14 mouse cellular contexts compared by ENCODE assay signal in genomic region chr6:127334256-127334655, GRCm38 (mm10).
DNase-seq lines count a peak whose midpoint lies in the region; ATAC-seq and TF ChIP-seq lines count a peak whose summit lies in the region.
"Had no signal": no experiment of that assay in that cellular context is flagged by ENCODE, and none has a peak within 500 bp of the region (broad histone marks: within the 10 kb centered on the region; RNA-seq: fewer than 3 reads in every experiment).

No protein-coding gene starts in this region.

- no peak overlapping the region for H3K4me3 ChIP-seq in thymus, adult 2 months (ENCODE audit: control insufficient read depth, insufficient read depth, low read length)
- no peak overlapping the region for H3K4me3 ChIP-seq in CH12.LX (replicated peaks in 1 of 3; ENCODE audit: low read depth in 2 of 3, low read length in 2 of 3, poor library complexity in 1 of 3)
- no peak overlapping the region for H3K4me3 ChIP-seq in intestine, embryonic 15.5 days (replicated peaks)
- no peak overlapping the region for H3K4me3 ChIP-seq in heart, adult 2 months
- H3K4me3 ChIP-seq: erythroblast, embryonic 14.5 days; myocyte had no signal

- peak overlapping the region; percentile 7; the same call in 1 of the 2 replicates for H3K9ac ChIP-seq in CH12.LX (ENCODE audit: insufficient read depth, low read depth)
- H3K9ac ChIP-seq in intestine, embryonic 15.5 days, result no peak overlapping the region
- H3K9ac ChIP-seq in heart, adult 2 months (ENCODE audit: low read depth, low read length), result no peak overlapping the region

- H3K9me3 ChIP-seq in CH12.LX (replicated peaks; ENCODE audit: low read length), result no peaks in the 10 kb centered on the region
- no peaks in the 10 kb centered on the region for H3K9me3 ChIP-seq in intestine, embryonic 15.5 days

- no peaks in the 10 kb centered on the region for H3K36me3 ChIP-seq in thymus, adult 2 months (ENCODE audit: control insufficient read depth, insufficient read depth, low read length)
- H3K36me3 ChIP-seq in CH12.LX (replicated peaks in 1 of 2; ENCODE audit: control insufficient read depth in 1 of 2, insufficient read depth in 1 of 2, low read length in 1 of 2), result no peaks in the 10 kb centered on the region
- H3K36me3 ChIP-seq in intestine, embryonic 15.5 days, result no peaks in the 10 kb centered on the region
- no peaks in the 10 kb centered on the region for H3K36me3 ChIP-seq in heart, adult 2 months (ENCODE audit: control insufficient read depth, insufficient read depth, low read length)

- H3K27ac ChIP-seq in thymus, adult 2 months (ENCODE audit: control insufficient read depth, insufficient read depth, low read length), result peak overlapping the region; percentile 16; the same call in 1 of the 2 replicates
- no peak overlapping the region for H3K27ac ChIP-seq in CH12.LX (ENCODE audit: insufficient read depth, low read depth)
- H3K27ac ChIP-seq in intestine, embryonic 15.5 days, result 0 out of 2 replicates have a peak overlapping the region, but pooled peaks have one; percentile 4
- no peak overlapping the region for H3K27ac ChIP-seq in heart, adult 2 months

- no peak for DNase-seq in thymus, adult 2 months
- DNase-seq in thymus, postnatal 10 days (ENCODE audit: low spot score in 2 of 2), result no peak
- no peak for DNase-seq in CH12.LX (ENCODE audit: extremely low read depth)
- DNase-seq in natural killer cell, adult 2 months (ENCODE audit: low spot score in 2 of 2), result peak; percentile 23 to 34
- DNase-seq in kidney, postnatal 10 days, result no peak
- no peak for DNase-seq in heart, adult 2 months
- no peak for DNase-seq in c-Kit-positive CD71-positive TER-119-positive erythroid progenitor cells, embryonic 14.5 days (ENCODE audit: low spot score)
- DNase-seq: cerebellum, adult 18-20 months; heart, adult 18-20 months; kidney, adult 11 months; liver had no signal

- 45% methylated on average over 6 of the region's 6 CpGs for WGBS in thymus, adult 2 months
- 59% methylated on average over 6 of the region's 6 CpGs for WGBS in intestine, embryonic 15.5 days
- WGBS in heart, adult 2 months, result 73% methylated on average over 6 of the region's 6 CpGs

- TF ChIP-seq EP300 in CH12.LX (IDR thresholded peaks at IDR 0.05; ENCODE audit: low read length), result no peak
- TF ChIP-seq EP300 in heart, adult 2 months (IDR thresholded peaks at IDR 0.05; ENCODE audit: insufficient read depth, low read depth, low read length), result no peak

- TF ChIP-seq RAD21 in CH12.LX (IDR thresholded peaks at IDR 0.05; ENCODE audit: low read depth, low read length), result no peak

- dilution Hi-C loops in CH12.LX (cut with MboI; ENCODE audit: extremely low pct_ligation_motif_present, extremely low pct_unique_long_range_greater_than_20kb, low sequenced_read_pairs), result no loop called here

- intact Hi-C loops in heart, adult 2 months (cut with DNase I), result no loop called here

- ATAC-seq in intestine, embryonic 15.5 days, result peak; percentile 6; the same call in 1 of the 2 replicates

- no peaks in the 10 kb centered on the region for H3K79me2 ChIP-seq in CH12.LX (replicated peaks; ENCODE audit: control insufficient read depth, extremely low read depth, insufficient read depth, poor library complexity, severe bottlenecking)
- H3K79me2 ChIP-seq in heart, adult 2 months (replicated peaks; ENCODE audit: control insufficient read depth, insufficient read depth, low read length), result no peaks in the 10 kb centered on the region

- TF ChIP-seq POLR2A in thymus, adult 2 months (IDR thresholded peaks at IDR 0.05; ENCODE audit: control insufficient read depth, extremely low read depth, insufficient read depth, low read length, poor library complexity), result no peak
- no peak for TF ChIP-seq POLR2A in CH12.LX (IDR thresholded peaks at IDR 0.05; ENCODE audit: low read depth, low read length)
- no peak for TF ChIP-seq POLR2A in heart, adult 2 months (IDR thresholded peaks at IDR 0.05; ENCODE audit: insufficient read depth, low read depth, low read length)

- no peak for TF ChIP-seq CTCF in thymus, adult 2 months (IDR thresholded peaks at IDR 0.05; ENCODE audit: borderline replicate concordance, control insufficient read depth, extremely low read depth, insufficient read depth, low read length, poor library complexity)
- no peak for TF ChIP-seq CTCF in CH12.LX (conservative IDR thresholded peaks at IDR 0.05 in 1 of 2, IDR thresholded peaks at IDR 0.05 in 1 of 2; ENCODE audit: low read depth in 2 of 2, low read length in 2 of 2)
- no peak for TF ChIP-seq CTCF in heart, adult 2 months (IDR thresholded peaks at IDR 0.05)

- in situ Hi-C loops in CH12.LX (cut with MboI; ENCODE audit: low pct_ligation_motif_present, low pct_unique_long_range_greater_than_20kb, low sequenced_read_pairs), result no loop called here

- H3K4me1 ChIP-seq in thymus, adult 2 months (replicated peaks; ENCODE audit: control insufficient read depth, insufficient read depth, low read length), result peaks cover 44% of the 10 kb centered on the region
- peaks cover 33 to 43% of the 10 kb centered on the region in 2 experiments for H3K4me1 ChIP-seq in CH12.LX (ENCODE audit: control insufficient read depth in 1 of 2, insufficient read depth in 2 of 2)
- H3K4me1 ChIP-seq in intestine, embryonic 15.5 days (replicated peaks), result peaks cover 37% of the 10 kb centered on the region
- H3K4me1 ChIP-seq in heart, adult 2 months (ENCODE audit: control insufficient read depth, insufficient read depth, low read length), result peaks cover 1% of the 10 kb centered on the region; the same call in 1 of the 2 replicates

- H3K27me3 ChIP-seq in thymus, adult 2 months (ENCODE audit: control insufficient read depth, insufficient read depth, low read length), result no peaks in the 10 kb centered on the region
- H3K27me3 ChIP-seq in CH12.LX (replicated peaks), result peaks cover 2% of the 10 kb centered on the region
- no peaks in the 10 kb centered on the region for H3K27me3 ChIP-seq in intestine, embryonic 15.5 days (replicated peaks)
- H3K27me3 ChIP-seq in heart, adult 2 months (ENCODE audit: control insufficient read depth, insufficient read depth, low read length), result no peaks in the 10 kb centered on the region

- H3K4me2 ChIP-seq in CH12.LX (ENCODE audit: insufficient read depth, low read depth, poor library complexity, severe bottlenecking), result peak overlapping the region; percentile 34; the same call in 1 of the 2 replicates
- H3K4me2 ChIP-seq in intestine, embryonic 15.5 days (replicated peaks), result no peak overlapping the region

TF ChIP-seq in CH12.LX, 34 proteins besides CTCF, POLR2A, EP300 and RAD21:
- TF ChIP-seq CHD1 (IDR thresholded peaks at IDR 0.05; ENCODE audit: low read depth, low read length) (no peak), MEF2A (IDR thresholded peaks at IDR 0.05; ENCODE audit: borderline replicate concordance, low read depth, low read length) (no peak), IRF4 (IDR thresholded peaks at IDR 0.05; ENCODE audit: low read depth, low read length) (peak; percentile 65; the same call in 1 of the 2 replicates)

Comparison
In these comparisons a context has a peak if more than half of its experiments do, and no peak if none do; other contexts are left out.
1. DNase-seq: peak in natural killer cell, adult 2 months (2 of 2); none in thymus, adult 2 months (single experiment), thymus, postnatal 10 days (0 of 2), CH12.LX (single experiment), kidney, postnatal 10 days (single experiment), heart, adult 2 months (0 of 2) and c-Kit-positive CD71-positive TER-119-positive erythroid progenitor cells, embryonic 14.5 days (single experiment).
2. H3K27ac ChIP-seq: peak in thymus, adult 2 months (single experiment) and intestine, embryonic 15.5 days (single experiment); none in CH12.LX (single experiment) and heart, adult 2 months (single experiment).